Mouse (Mus musculus): ENCODE data around the gene Defb23.

Gene Defb23

DNA sequence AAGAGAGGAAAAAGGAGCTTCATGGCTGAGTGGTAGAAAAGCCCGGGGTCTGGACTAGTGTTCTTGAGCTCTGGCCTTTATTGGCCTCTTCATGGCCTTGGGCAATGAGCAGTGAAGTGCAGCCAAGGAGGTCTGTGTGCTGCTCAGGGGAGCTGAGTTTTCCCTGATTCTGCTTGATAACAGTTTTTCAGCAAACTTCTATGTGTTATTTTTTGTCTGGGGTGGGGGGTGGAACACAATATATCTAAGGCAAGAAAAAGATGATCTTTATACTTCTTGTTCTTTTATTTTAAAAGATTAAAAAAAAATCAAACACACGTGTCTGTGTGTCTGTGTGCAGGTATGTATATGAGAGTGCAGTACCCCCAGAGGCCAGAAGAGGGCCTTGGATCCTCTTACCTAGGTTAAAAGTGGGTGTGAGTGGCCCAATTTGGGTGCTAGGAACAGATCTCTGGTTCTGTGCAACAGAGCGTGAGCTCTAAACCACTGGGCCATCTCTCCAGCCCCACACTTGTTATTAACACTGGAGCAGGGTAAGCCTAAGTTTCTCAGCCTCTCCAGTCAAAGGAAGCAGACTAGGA, at the start of gene Defb23:
TSS of gene Defb23 (minus strand) at position 51 of the 581 bp plus-strand sequence.
- no peak for DNase-seq (ENCODE audit: low read depth, low spot score)

DNA sequence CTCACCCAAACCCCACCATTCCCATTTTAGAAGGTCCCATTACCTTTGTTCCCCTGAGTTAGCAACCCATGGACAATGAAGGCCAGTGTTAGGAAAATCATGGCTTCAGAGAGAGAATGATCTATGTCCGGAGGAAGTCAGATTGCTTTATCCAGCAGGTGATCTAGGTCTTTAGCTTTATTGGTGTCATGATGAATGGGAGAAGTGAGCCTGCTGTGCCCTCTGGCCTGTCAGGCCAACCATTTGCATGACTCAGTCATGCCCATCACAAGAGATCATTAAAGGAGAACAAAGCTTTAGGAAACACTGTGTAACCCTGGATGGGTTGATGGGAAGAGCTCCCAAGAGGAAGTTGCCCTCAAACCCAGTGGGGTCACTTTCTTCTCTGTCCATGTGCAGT, 47.2 kb upstream of the Defb23 start, which contains the start of gene Defb26:
TSS of gene Defb26 (minus strand) at position 101 of the 400 bp plus-strand sequence.
- no peak for DNase-seq (ENCODE audit: low read depth, low spot score)

DNA sequence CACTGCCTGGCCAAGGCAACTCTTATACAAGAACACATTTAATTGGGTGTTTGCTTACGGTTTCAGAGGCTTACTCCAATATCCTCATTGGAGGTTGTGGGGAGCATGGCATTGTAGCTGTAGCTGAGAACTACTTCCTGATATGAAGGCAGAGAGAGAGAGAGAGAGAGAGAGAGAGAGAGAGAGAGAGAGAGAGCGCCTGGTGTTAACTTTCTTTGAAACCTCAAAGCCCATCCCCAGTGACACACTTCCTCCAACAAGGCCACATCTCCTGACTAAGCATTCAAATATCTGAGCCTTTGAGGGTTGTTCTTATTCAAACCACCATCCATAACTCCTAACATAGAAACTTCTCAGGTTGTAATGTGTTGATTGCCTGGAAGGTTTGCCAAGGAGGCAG, 39.5 kb upstream of the Defb23 start:
- DNase-seq (ENCODE audit: low read depth, low spot score), result no peak

DNA sequence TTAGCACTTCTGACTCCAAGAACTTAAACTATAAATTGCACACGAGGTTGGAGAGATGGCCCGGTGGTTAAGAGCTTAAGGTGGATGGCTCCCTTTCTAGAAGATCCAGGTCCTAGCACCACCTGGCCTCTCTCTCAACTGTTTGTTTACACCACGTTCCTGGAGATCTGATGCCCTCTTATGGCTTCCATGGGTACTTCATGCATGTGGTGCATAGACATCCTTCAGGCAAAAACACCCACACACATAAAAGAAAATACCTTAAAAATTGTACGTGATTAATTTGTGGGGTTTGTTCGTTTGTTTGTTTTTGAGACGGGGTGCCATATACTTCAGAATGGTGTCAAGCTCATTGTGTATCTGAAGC, 36.4 kb upstream of the Defb23 start:
- DNase-seq (ENCODE audit: low read depth, low spot score), result no peak

DNA sequence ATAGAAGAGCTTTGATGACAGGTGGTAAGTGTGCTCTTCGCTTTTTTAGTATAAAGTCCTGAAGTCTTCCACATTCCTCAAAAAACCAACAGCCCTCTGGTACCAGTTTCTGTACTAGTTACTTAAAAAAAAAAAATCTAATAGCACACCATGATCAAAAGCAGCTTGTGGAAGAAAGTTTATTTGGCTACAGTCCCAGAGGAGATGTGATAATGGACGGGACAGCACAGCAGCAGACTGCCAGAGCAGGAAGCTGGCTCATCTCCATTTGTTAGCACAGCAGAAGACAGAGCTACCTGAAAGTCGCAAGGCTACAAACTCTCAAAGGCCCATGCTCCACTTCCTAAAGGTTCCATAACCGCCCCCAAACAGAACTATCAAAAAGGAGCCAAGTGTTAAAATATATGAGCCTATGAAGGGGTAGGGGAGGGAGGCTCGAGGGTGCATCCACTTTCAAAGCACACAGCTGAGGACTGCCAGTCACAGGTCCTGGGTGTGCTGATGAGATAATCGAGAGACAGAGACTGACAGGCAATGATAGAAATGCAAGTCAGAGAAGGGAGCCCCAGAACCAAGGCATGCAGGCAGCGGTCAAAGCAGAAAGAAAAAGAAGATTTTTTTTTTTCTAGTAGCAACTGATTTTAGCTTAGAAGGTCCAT, 35.9 kb upstream of the Defb23 start:
- DNase-seq (ENCODE audit: low read depth, low spot score), result no peak

DNA sequence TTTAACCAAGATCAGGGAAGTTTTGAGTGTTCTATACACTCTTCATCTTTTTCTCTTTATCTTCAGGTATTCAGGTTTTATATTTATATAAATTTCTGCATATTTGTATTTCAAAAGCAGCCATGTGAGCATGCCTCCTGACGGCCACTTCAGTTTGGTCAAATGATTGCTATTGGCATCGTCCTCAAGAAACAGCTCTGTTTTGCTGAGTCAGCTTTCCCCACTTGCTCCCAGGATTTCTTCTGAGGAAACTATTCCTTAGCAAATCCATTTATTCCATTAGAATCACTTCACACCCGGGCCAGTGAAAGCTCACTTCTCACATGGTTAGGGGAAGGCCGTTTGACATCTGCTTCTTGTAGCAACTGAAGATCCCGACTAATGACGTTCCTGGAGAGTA, 33.6 kb upstream of the Defb23 start:
- no peak for DNase-seq (ENCODE audit: low read depth, low spot score)

DNA sequence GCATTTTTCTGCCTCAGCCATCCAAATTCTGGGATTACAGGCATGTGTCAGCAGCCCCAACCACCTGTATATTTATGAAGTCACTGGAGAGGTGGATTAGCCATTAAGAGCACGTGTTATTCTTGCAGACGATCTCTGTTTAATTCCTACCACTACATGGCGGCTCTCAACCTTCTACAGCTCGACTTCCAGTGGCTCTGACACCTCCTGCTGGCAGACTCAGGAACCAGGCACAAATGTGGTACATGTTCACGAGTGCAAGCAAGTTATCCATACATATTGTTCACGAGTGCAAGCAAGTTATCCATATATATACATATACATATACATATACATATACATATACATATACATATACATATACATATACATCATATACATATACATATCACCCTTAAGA, 28.7 kb upstream of the Defb23 start:
- DNase-seq (ENCODE audit: low read depth, low spot score), result no peak

DNA sequence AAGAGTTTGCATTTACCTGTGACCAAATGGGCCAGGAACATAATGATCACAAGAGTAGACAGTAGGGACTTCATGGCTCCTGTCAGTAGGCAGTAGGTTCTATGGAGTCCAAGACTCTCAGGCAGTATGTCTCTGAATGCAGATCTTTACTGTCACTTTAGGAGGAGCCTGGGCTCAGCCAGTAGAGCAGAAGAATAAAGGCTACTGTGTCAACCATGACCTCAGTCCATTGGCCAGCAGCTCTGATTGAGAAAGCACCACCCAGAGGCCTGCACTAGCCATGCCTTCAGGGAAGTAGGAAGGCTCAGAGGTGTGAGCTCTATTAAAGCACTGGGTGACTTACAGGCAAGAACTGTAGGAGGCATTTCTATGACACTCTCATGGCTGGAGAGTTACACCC, 25.6 kb upstream of the Defb23 start, which contains the start of gene Defb22:
TSS of gene Defb22 (minus strand) at position 101 of the 400 bp plus-strand sequence.
- no peak for DNase-seq (ENCODE audit: low read depth, low spot score)

DNA sequence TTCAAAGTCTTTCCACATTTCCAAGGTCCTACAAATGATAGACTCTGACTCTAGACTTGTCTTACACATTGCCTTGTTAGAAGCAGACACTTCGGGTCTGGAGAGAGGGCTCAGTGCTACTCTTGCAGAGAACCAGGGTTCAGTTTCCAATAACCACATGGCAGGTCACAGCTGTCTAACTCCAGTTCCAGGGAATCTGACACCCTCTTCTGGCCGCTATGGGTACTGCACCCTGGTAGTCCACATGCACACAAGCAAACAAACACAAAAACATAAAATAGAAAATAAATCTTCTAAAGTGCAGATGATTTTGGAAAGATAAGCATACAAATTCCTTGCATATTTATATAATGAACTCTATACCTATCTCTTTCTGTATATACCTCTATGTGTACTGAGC, 22.6 kb upstream of the Defb23 start:
- DNase-seq (ENCODE audit: low read depth, low spot score), result no peak

DNA sequence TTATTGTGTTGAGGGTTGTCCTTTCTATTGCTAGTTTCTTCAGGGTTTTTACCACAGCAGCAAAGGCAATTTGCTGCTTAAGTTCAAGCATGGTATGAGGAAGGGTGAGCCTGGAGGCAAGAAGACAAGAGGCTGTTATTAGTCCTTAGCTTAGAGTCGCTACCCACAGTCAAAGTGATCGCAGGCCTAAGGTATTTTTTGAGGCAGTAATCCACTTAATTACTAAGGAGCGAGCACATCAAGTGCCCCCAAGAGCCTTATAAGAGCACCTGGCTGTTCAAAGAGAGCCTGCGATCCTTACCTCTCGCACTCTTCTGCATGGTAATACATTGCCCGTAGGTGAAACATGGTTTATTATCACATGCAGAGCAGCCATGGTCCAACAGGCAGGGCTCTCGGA, 17.3 kb upstream of the Defb23 start:
- no peak for DNase-seq (ENCODE audit: low read depth, low spot score)

DNA sequence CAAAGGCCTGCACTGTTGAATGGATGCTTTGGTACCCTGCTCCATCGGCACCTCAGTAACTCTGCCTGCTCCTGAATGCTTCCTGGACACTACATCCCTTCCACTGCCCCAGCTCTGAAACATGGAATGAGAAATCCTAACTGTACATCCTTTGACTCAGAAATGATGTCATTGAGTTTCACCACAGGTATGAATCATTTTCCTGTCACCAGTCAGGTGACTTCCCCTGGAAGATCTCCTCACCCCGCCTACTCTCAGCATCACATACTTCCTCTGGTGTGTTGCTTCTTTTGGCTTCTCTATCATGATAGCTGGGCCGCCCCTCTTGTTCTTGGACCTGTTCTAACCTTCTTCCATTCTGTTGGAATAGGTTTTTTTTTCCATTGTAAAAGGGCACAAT, 16.5 kb upstream of the Defb23 start:
- no peak for DNase-seq (ENCODE audit: low read depth, low spot score)

DNA sequence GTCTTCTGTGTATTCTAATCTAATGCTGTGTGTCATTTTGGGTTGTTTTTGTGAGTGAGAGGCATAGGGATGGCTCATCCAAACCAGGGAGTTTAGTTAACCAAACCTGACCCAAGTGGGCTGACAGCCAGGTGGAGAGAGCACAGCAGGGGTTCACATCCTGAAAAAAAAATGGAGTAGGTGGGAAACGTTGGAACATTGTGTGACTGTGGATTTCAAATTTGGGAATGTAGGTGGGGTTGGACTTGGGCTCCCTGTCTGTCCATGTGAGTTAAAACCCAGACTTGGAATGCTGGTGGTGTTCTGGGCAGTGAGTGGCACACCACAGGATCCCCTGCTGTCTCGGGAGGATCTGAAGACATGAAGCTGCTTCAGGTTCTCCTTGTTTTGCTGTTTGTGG, 12.3 kb upstream of the Defb23 start, which contains the start of gene Defb20:
TSS of gene Defb20 (plus strand) at position 301 of the 400 bp plus-strand sequence.
- DNase-seq (ENCODE audit: low read depth, low spot score), result no peak

DNA sequence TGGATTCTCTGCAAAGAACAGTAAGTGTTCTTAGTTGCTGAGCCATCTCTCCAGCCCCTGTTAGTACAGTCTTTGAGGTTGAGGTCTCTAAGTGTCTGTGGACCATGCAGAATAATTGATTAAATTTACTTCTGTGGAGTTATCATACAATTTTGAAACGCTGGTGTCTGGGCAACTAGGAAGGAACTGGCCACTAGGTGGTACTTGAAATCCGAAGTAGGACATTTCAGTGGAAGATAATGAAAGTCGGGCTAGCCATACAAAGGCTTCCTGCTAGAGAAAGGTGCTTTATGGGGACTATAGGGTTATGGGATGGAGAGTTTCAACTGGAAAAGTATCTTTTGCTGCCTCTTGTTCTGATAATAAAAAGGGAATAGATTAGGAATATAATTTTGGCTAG, 8.0 kb upstream of the Defb23 start:
- no peak for DNase-seq (ENCODE audit: low read depth, low spot score)

DNA sequence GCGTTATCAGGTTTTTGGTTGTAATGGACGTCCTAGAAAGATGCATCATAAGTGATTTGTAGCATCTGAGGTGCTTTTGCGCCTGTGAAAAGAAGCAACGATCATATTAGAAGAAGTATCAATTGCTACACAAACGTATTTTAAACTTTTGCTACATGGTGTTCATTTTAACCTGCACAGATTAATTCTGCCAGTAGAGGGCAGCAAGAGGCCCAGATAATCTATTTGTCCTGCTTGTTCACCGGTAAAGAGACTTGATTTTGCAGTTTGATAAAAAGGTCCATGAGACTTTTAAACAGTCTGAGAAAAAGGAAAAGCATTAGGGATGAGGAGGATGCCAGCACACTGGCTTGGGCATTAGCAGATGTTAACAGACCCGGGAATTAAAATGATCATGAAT, 6.6 kb upstream of the Defb23 start:
- peak; percentile 2 for DNase-seq (ENCODE audit: low read depth, low spot score)

DNA sequence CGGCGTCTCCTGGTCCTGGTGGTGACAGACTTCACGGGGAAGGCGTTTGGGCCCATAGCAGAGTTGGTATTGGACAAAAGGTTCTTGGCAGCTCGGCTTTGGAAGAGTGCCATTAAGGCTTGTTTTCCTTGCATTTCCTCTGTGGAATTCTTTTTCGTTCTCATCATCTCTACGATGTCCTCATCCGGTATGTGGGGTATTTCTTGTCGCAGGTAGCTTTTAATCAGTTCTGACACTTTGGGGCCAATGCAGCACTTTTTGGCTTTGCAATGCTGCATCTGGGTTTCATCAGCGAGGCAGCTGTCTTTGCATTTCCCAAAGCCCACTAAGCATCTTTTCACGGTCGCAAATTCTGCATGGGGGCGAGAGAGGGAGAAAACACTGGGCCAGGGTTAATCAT, 5.2 kb downstream of the Defb23 start:
- DNase-seq (ENCODE audit: low read depth, low spot score), result no peak

DNA sequence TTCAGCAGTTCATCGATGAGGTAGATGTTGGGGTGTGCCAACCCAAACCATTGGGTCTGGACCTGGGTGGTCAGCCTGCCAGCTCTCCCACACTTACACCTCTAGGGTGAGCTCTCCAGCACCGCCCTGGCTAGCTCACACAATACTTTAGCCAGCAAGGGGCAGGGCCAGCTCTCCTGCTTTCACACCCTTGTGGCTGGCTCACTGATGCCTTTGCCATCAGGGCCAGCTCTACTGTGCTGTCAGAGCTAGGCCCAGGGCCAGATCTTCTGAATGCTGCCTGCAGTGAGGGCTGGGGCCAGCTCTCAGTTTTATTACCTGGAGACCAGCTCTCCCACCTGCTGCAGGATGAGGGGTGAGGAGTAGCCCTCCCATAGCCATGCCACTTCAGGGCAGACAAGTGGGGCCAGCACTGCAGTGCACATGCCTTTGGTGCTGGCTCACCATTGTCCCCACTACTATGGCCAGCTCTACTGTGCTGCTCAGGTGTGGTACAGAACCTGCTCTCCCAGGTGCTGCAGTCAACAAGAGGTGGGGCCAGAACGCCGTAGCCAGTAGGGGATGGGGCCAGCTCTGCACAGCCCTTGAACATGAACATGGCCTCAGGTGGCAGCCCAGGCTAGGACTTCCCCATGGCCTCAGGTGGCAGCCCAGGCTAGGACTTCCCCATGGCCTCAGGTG, 12.2 kb downstream of the Defb23 start:
- DNase-seq (ENCODE audit: low read depth, low spot score), result no peak

DNA sequence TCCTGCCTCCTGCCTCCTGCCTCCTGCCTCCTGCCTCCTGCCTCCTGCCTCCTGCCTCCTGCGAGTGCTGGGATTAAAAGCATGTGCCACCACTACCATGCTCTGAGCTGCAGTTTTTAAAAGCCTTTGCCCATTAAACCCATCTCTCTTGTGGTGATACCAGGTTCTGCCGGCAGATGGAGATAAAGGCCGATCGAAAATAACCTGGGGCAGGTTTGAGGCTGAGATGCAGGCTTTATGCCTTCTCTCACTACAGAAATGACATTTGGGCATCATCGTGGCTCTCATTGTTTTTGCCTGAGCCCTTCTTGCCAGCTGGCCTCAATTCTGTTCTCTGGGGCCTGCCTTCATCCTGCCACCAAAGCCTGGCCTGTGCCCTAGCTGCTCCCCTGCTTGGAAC, 14.2 kb downstream of the Defb23 start:
- DNase-seq (ENCODE audit: low read depth, low spot score), result no peak

DNA sequence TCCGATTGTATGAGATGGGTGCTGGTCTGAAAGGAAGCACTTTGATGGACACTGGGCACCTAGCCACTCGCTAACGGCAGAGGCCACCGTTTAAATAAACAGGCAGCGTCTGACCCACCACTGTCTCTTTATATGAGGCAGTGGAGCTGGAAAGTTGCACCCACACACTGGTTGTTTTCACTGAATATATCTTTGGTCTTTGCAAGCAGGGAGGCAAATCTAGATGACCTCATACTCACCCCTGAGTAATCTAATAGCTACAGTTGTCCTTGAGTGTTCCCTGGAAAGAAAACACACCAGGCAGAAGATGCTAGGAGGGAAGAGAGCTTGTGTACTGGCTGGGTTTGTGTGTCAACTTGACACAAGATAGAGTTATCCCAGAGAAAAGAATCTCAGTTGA, 17.0 kb downstream of the Defb23 start:
- no peak for DNase-seq (ENCODE audit: low read depth, low spot score)

DNA sequence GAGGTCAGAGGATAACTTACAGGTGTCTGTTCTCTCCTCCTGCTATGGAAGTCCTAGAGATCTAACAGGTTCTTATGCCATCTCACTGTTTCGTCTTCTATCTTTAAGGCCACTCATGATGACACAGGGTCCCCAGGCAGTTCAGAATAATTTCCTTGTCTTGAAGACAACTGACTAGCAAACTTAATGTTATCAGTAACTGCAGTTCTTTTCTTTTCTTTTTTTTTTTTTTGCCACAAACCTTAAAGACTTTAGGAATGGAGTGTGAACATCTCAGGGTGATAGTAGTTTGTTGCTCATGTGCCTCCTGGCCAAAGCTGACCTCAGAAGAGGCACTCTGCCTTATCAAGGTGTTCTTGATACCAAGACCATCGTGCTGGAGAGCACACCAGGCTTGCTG, 17.8 kb downstream of the Defb23 start:
- no peak for DNase-seq (ENCODE audit: low read depth, low spot score)

DNA sequence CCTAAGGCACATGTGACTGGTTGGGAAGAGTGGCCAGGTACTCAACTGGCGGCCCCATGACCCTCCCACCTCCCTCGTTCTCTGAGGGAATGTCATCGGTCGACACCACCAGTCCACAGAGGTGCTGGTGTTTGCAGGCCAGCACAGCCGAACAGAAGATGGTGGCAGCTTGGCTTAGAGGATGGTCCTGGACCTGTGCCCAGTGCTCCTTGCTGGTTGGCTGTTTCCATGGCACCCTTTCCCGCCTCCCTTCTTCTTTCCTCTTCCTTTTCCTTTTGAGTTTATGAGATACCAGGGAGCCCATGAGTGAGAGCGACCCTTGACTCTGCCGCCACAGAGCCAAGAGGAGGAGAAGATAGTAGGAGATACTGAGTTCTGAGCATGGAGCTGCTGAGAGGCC, 21.1 kb downstream of the Defb23 start:
- DNase-seq (ENCODE audit: low read depth, low spot score), result no peak

DNA sequence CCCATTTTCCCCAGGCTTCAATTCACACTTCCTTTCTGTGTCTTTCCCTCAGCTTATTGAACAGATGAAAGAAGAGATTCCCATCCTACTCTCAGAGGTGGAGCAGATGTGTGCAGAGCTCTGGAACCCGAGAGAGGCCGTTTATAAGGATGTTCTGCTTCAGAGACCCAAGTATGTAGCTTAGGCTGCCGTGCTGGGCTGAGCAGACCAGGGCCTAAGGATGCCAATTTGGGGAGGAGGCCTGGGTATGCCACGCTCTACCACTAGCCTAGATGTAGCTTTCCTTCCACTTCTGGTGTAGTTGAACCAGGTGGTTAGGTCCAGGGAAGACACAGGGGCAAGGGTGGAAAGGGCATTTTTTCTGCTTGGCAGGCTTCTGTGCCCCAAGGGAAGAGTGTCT, 22.1 kb downstream of the Defb23 start:
- no peak for DNase-seq (ENCODE audit: low read depth, low spot score)

DNA sequence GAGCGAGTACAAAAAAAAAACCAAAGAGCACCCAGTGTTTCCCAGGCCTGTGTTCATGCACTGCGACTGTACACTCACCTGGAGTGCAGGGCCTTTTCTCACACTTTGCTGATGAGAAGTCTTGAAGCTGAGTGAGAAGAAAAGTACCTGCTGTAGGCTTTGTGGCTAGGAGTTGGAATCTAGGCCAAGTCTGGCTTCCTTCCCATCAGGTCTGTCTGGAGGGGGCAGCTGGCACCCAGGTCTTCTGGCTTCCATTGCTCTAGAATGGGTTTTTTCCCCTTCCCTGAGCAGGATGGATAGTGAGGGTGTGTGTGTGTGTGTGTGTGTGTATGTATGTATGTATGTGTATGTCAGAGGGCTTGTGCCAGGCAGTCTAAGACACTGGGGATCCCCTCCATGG, 24.6 kb downstream of the Defb23 start:
- no peak for DNase-seq (ENCODE audit: low read depth, low spot score)

DNA sequence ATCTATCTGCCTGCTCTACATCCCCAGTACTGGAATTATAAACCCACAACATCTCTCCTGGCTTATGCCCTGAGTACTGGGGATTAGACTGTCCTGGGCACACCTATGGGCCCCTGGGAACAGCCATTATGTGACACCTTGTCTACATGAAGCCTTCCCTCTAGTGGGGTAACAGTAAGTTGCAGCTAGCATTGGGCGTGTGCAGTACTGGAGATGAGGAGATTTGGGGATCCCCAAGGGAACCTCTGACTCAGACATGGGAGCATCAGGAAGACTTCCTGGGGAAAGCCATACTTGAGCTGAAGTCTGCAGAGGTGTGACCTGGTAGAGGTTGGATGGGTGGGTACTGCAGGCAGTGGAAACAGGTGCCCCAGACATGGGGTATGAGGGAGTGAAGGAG, 25.5 kb downstream of the Defb23 start:
- no peak for DNase-seq (ENCODE audit: low read depth, low spot score)
